Mouse (Mus musculus) bone marrow macrophage, adult 2 months (primary cell): ENCODE data around the gene Pafah1b1. TPM values are rescaled to one million over a fixed set of nuclear protein-coding genes. Genes with fewer than 3 reads are reported as not detected.

Experiments
- H3K27ac ChIP-seq: 2 replicates; pipeline ENCODE4 v1.5.1; 2012; ENCODE audit warnings: low read depth, low read length; ENCODE audit not compliant: insufficient read depth
- H3K4me1 ChIP-seq: 2 replicates; pipeline ENCODE4 v1.6.1; 2012; ENCODE audit warnings: low read length; ENCODE audit not compliant: control insufficient read depth, insufficient read depth
- H3K4me3 ChIP-seq: 2 replicates; pipeline ENCODE4 v1.5.1; 2012; ENCODE audit warnings: mild to moderate bottlenecking, low read length, moderate library complexity; ENCODE audit not compliant: insufficient read depth
- CTCF ChIP-seq: IDR thresholded peaks from 2 replicates; pipeline ENCODE4 v1.5.1; 2012; ENCODE audit warnings: low read depth, mild to moderate bottlenecking, low read length, moderate library complexity
- POLR2A ChIP-seq: IDR thresholded peaks from 2 replicates; pipeline ENCODE4 v1.6.1; 2012; ENCODE audit warnings: mild to moderate bottlenecking, low read depth, low read length, borderline replicate concordance
- polyA plus RNA-seq: library from polyadenylated mRNA; stranded (reverse); fragments of >200 nt; gene quantifications from 2 replicates; pipeline ENCODE4 v1.2.4, GENCODE M21; 2012; ENCODE audit not compliant: missing spikeins, insufficient read depth, insufficient read length

The Pafah1b1 gene
- polyA plus RNA-seq, result 59.9 and 67.9 TPM in 2 replicates

DNA sequence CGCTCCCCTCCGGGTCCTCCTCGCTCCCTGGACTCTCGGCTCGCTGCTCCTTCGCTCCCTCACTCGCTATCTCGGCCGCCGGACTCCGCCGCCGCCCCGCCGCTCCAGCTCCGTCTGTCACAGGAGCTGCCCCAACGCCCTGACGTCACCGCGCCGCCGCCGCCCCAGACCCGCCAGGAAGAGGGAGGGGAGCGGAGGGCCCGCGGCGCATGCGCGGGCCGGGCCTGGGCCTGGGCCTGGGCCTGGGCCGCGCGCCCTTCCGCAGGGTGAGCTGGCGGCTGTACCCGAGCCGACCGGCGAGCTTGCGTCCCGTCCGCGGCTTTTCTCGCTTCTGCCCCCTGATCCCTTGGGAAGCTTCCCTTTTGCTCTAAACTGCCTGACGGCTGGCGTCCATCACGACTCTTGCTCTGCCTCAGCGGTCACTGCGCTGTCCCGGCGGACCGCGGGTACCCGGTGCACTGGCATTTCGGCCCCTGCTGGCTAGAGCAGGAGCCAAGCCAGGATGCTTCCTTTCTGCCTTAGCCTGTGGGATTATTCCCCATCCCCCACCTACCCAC lies at the start of gene Pafah1b1:
TSS of gene Pafah1b1 (minus strand) at position 436 of the 557 bp plus-strand sequence.
- Histone ChIP-seq H3K4me1 (peaks cover 7% of the 10 kb centered on the region), H3K27ac (peak within 1 kb of the TSS; percentile 83), H3K4me3 (peak within 1 kb of the TSS; percentile 76)
- TF ChIP-seq CTCF, result no peak
- TF ChIP-seq POLR2A, result peak; percentile 91; the same call in 1 of the 2 replicates

DNA sequence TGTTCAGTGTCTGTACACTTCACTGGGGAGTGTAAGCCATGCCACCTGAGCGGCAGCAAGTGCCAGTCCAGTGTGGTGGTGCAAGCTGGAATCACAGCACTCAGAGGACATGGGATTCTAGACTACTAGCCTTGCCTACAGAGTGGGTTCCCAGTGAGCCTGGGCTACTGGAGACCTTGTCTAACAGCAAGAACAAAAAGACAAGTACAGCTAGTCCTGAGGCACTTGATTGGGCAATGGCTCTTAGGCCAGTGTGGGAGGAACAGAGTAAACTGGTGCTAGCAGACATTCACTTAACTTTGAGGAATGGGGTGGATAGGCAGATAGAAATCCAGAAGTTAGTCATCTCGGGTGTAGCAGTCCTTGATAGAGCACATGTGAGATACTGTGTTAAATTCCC lies 47.9 kb upstream of the Pafah1b1 start:
- Histone ChIP-seq H3K4me3 (peak overlapping the region; percentile 13; the same call in 1 of the 2 replicates), H3K4me1 (peaks cover 16% of the 10 kb centered on the region), H3K27ac (no peak overlapping the region)
- TF ChIP-seq CTCF (no peak), POLR2A (no peak)

- Histone ChIP-seq H3K27ac (peak overlapping the region; percentile 58), H3K4me1 (peaks cover 16% of the 10 kb centered on the region), H3K4me3 (peak overlapping the region; percentile 83)
- TF ChIP-seq POLR2A, result no peak
- no peak for TF ChIP-seq CTCF
Observed at GRCm38 (mm10) chr11:74771650-74772049, 47.2 kb upstream of the Pafah1b1 start.

- Histone ChIP-seq H3K27ac (peak overlapping the region; percentile 58), H3K4me1 (peaks cover 16% of the 10 kb centered on the region), H3K4me3 (peak overlapping the region; percentile 83)
- TF ChIP-seq POLR2A (no peak), CTCF (no peak)
Observed at GRCm38 (mm10) chr11:74771234-74771633, 46.8 kb upstream of the Pafah1b1 start.

DNA sequence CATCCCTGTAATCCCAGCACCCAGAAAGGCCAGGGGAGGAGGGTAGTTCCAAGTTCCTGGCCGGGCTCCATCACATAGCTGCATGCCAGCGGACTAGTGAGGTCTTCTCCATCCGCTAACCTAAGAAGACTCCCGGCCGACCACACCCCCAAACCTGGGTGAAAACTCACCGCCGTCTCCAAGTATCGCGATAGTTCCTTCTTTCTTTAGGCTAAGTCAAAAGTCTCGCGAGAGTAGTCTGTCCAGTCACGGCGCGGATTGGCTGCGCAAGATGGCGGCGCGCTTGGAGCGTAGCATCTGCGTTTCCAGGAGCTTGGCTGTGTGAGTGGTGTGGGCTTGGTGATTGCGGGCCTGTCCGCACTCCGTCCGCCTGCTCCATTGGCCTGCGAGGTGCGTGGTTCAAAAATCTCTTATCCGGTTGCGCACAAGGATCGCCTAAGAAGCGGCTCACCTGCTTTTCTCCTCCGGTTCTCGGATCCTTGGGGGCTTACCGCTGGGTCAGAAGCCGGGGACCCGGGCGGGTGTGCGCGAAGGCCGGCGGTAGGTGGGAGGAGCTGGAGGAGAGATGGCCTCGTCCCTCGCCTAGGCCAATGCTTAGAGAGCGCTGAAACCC lies 46.2 kb upstream of the Pafah1b1 start, which contains the start of gene Mettl16:
TSS of gene Mettl16 (plus strand) at position 236 of the 613 bp plus-strand sequence.
- peak within 1 kb of the TSS; percentile 58 for H3K27ac ChIP-seq
- H3K4me3 ChIP-seq, result peak within 1 kb of the TSS; percentile 83
- H3K4me1 ChIP-seq, result peaks cover 16% of the 10 kb centered on the region
- TF ChIP-seq POLR2A, result no peak
- TF ChIP-seq CTCF, result no peak

- no peak overlapping the region for H3K27ac ChIP-seq
- peak overlapping the region; percentile 65 for H3K4me3 ChIP-seq
- no peak for TF ChIP-seq POLR2A
- TF ChIP-seq CTCF, result no peak
- peaks cover 16% of the 10 kb centered on the region for H3K4me1 ChIP-seq
Observed at GRCm38 (mm10) chr11:74770037-74770436, 45.6 kb upstream of the Pafah1b1 start.

- H3K4me3 ChIP-seq, result no peak overlapping the region
- TF ChIP-seq POLR2A (no peak), CTCF (peak; percentile 17; the same call in 1 of the 2 replicates)
- peaks cover 13% of the 10 kb centered on the region for H3K4me1 ChIP-seq
- H3K27ac ChIP-seq, result no peak overlapping the region
Observed at GRCm38 (mm10) chr11:74768045-74768444, 43.6 kb upstream of the Pafah1b1 start.

DNA sequence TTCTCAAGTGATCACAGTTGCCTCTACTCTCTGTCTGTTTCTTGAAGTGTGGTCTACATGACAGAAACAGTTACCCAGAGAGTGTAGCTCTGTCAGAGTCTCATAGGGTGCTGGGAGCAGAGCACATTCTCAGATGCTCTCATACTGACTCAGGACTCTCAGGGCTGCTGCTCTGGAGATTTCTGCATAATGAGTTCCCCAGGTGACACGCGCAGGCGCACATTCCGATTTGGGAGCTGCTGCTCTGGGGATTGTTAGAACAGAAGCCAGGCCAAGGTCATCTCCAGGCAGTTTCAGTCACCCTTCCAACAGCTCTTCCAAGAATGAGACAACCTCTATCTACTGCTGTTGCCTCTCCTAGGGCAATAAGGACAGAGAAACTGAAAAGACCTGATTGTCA lies 43.0 kb upstream of the Pafah1b1 start:
- TF ChIP-seq CTCF, result no peak
- TF ChIP-seq POLR2A, result no peak
- H3K4me1 ChIP-seq, result peaks cover 11% of the 10 kb centered on the region
- H3K27ac ChIP-seq, result no peak overlapping the region
- H3K4me3 ChIP-seq, result no peak overlapping the region

DNA sequence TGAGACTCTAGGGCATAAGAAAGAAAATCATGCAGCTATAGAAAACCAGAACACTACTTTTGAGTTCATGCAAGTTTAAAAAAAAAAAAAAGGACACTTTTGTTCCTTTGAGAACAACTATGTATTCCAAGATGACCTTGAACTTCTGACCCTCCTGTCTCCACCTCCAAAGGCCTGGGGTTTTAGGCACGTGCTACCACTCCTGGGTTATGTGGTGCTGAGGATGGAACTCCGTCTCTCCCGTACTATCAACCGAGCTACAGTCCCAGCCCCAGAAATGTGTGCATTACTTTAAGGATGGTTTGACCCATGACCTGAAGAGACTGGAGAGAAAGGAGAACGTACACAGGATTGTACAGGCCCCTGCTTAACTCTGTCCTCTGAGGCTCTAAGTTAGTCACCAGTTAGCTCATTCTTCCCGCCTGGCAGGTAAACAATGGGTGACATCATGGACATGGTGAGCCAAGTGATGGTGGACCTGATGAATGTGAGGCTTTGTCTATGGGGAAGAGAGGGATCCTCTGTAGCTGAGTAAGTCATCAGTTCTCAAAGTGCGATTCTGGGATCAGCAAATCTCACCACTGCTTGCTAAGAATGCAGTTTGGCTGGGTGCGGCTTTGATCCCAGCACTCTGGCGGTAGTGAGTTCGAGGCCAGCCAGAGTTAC lies 39.6 kb upstream of the Pafah1b1 start:
- TF ChIP-seq CTCF, result no peak
- TF ChIP-seq POLR2A, result no peak
- H3K27ac ChIP-seq, result no peak overlapping the region
- H3K4me1 ChIP-seq, result no peaks in the 10 kb centered on the region
- H3K4me3 ChIP-seq, result no peak overlapping the region
